In the genomic region with DNA sequence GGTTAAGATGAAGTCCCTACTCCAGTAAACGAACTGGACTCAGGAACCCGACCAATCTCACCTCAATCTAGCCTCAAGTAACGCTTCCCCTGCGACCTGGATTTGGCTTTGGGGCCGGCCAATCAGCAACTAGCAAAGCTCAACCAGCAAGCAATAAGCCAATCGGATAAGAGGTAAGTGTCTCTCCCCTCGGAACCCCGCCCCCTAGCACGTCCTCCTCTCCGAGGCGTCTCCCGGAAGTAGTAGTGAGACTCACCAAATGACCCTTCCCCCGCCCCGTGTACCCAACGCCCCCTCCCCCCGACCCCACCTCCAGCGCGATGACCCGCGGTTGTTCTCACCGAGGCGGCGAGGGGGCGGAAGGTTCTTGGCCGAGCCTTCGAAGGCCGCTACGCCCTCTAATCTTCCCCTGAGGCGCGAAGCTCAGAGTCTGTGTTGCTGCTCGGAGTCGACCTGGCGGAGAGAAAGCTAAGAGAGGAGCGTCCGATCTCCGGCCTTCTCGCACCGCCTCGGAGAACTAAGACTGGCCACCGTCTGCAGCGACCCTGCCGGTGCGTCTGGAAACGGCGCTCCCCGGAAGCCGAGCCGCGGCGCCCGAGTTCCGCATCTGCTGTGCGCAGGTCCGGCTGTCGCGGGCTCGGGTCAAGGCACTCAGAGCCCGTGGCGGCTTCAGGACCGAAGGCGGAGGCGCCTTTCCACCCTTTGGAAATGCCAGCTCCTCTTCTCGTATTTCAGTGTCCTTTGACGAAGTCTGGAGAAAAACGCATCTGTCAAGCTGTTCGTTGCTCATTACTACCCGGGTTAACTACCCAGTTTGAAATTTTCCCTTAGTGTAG, we compare ENCODE assay signal across 7 mouse cellular contexts. TPM values are rescaled to one million over a fixed set of nuclear protein-coding genes. Genes with fewer than 3 reads are reported as not detected.
DNase-seq lines count a peak whose midpoint lies in the region; ATAC-seq and TF ChIP-seq lines count a peak whose summit lies in the region.

Gene Rnf6 (minus strand): TSS at position 677 of the 836 bp plus-strand sequence.

- intact Hi-C loops in left cerebral cortex, postnatal 4 days (cut with DNase I) = no loop called here

- TF ChIP-seq CTCF in intestine, postnatal 0 days (IDR thresholded peaks at IDR 0.05; ENCODE audit: low read depth) = peak; percentile 61
- no peak for TF ChIP-seq CTCF in small intestine, adult 2 months (IDR thresholded peaks at IDR 0.05; ENCODE audit: extremely low read depth, insufficient read length, insufficient replicate concordance, low read depth, low read length)

- no peaks in the 10 kb centered on the region for H3K27me3 ChIP-seq in embryonic facial prominence, embryonic 10.5 days (replicated peaks; ENCODE audit: low read depth, poor library complexity, severe bottlenecking)
- H3K27me3 ChIP-seq in intestine, postnatal 0 days (replicated peaks; ENCODE audit: control insufficient read depth, insufficient read depth, low read length) = no peaks in the 10 kb centered on the region
- H3K27me3 ChIP-seq in midbrain, embryonic 12.5 days = no peaks in the 10 kb centered on the region
- no peaks in the 10 kb centered on the region for H3K27me3 ChIP-seq in small intestine, adult 2 months (ENCODE audit: control insufficient read depth, insufficient read depth, low read length)

- peak; percentile 99 for ATAC-seq in intestine, postnatal 0 days
- ATAC-seq in midbrain, embryonic 12.5 days (ENCODE audit: low FRiP score, low read depth) = peak; percentile 100

- peak within 1 kb of the TSS; percentile 66 for H3K4me2 ChIP-seq in intestine, postnatal 0 days (replicated peaks; ENCODE audit: low read depth)
- H3K4me2 ChIP-seq in midbrain, embryonic 12.5 days (replicated peaks) = peak within 1 kb of the TSS; percentile 64

- H3K9ac ChIP-seq in intestine, postnatal 0 days (ENCODE audit: low read depth, low read length) = peak within 1 kb of the TSS; percentile 85
- peak within 1 kb of the TSS; percentile 73 for H3K9ac ChIP-seq in midbrain, embryonic 12.5 days (replicated peaks)

- peaks cover 35% of the 10 kb centered on the region for H3K36me3 ChIP-seq in embryonic facial prominence, embryonic 10.5 days (replicated peaks)
- H3K36me3 ChIP-seq in intestine, postnatal 0 days (ENCODE audit: control insufficient read depth, insufficient read depth) = peaks cover 14% of the 10 kb centered on the region
- H3K36me3 ChIP-seq in midbrain, embryonic 12.5 days = peaks cover 28% of the 10 kb centered on the region
- H3K36me3 ChIP-seq in small intestine, adult 2 months (ENCODE audit: control insufficient read depth, insufficient read depth, low read length) = peaks cover 19% of the 10 kb centered on the region

- peak within 1 kb of the TSS; percentile 97 for H3K27ac ChIP-seq in embryonic facial prominence, embryonic 10.5 days (replicated peaks)
- peak within 1 kb of the TSS; percentile 99 for H3K27ac ChIP-seq in intestine, postnatal 0 days (ENCODE audit: low read depth, low read length)
- peak within 1 kb of the TSS; percentile 96 for H3K27ac ChIP-seq in midbrain, embryonic 12.5 days (replicated peaks)
- H3K27ac ChIP-seq in small intestine, adult 2 months (ENCODE audit: insufficient read depth, low read depth, low read length) = peak within 1 kb of the TSS; percentile 98

- peaks cover 11% of the 10 kb centered on the region for H3K4me1 ChIP-seq in embryonic facial prominence, embryonic 10.5 days
- H3K4me1 ChIP-seq in intestine, postnatal 0 days (replicated peaks; ENCODE audit: control insufficient read depth, insufficient read depth, low read length) = no peaks in the 10 kb centered on the region
- H3K4me1 ChIP-seq in midbrain, embryonic 12.5 days = peaks cover 6% of the 10 kb centered on the region
- peaks cover 3% of the 10 kb centered on the region; the same call in 1 of the 2 replicates for H3K4me1 ChIP-seq in small intestine, adult 2 months (ENCODE audit: control insufficient read depth, insufficient read depth, insufficient read length, low read length)

- no peaks in the 10 kb centered on the region for H3K9me3 ChIP-seq in embryonic facial prominence, embryonic 10.5 days
- H3K9me3 ChIP-seq in intestine, postnatal 0 days (ENCODE audit: control insufficient read depth) = no peaks in the 10 kb centered on the region
- H3K9me3 ChIP-seq in midbrain, embryonic 12.5 days = no peaks in the 10 kb centered on the region

- under 1% methylated on average over 67 of the region's 67 CpGs for WGBS in embryonic facial prominence, embryonic 10.5 days
- WGBS in intestine, postnatal 0 days = under 1% methylated on average over 67 of the region's 67 CpGs
- WGBS in midbrain, embryonic 12.5 days = under 1% methylated on average over 67 of the region's 67 CpGs
- WGBS in small intestine, adult 2 months = under 1% methylated on average over 63 of the region's 67 CpGs

- H3K4me3 ChIP-seq in embryonic facial prominence, embryonic 10.5 days = peak within 1 kb of the TSS; percentile 78
- peak within 1 kb of the TSS; percentile 79 for H3K4me3 ChIP-seq in intestine, postnatal 0 days (ENCODE audit: low read depth, low read length)
- H3K4me3 ChIP-seq in midbrain, embryonic 12.5 days = peak within 1 kb of the TSS; percentile 70
- H3K4me3 ChIP-seq in small intestine, adult 2 months (ENCODE audit: low read depth, low read length) = peak within 1 kb of the TSS; percentile 72

- TF ChIP-seq POLR2A in small intestine, adult 2 months (IDR thresholded peaks at IDR 0.05; ENCODE audit: low read depth, low read length) = peak; percentile 62

- peak; percentile 95 for DNase-seq in adrenal gland, postnatal 10 days
- peak; percentile 96 for DNase-seq in embryonic facial prominence, embryonic 10.5 days (ENCODE audit: low spot score)
- DNase-seq in gonadal fat pad, adult 2 months (ENCODE audit: low read depth) = peak; percentile 85
- peak; percentile 98 for DNase-seq in left cerebral cortex, postnatal 4 days

RNA-seq across cellular contexts. Expression of gene Rnf6, which starts in this region (rescaled TPM):
- total RNA-seq in adrenal gland, postnatal 10 days (2021) = 10 to 100 TPM; 48.6 to 49.4 TPM
- 28.7 and 30.7 TPM in 2 replicates for polyA plus RNA-seq in embryonic facial prominence, embryonic 10.5 days (2016; fragmentation: Nextera tagmentation; extraction: Ambion mirVana)
- 26.6 and 27.5 TPM in 2 replicates for polyA plus RNA-seq in gonadal fat pad, adult 2 months (2012; rRNA removed)
- 34.6 and 38.6 TPM in 2 replicates for polyA plus RNA-seq in intestine, postnatal 0 days (2015; fragmentation: Nextera tagmentation; extraction: Ambion mirVana)
- total RNA-seq in left cerebral cortex, postnatal 4 days (2021) = 10 to 100 TPM; 22.8 to 24.1 TPM
- 25.5 and 28.6 TPM in 2 replicates for polyA plus RNA-seq in midbrain, embryonic 12.5 days (2016; fragmentation: Nextera tagmentation; extraction: Ambion mirVana)
- polyA plus RNA-seq in small intestine, adult 2 months (2012; rRNA removed) = 6.1 and 12.9 TPM in 2 replicates

Comparison
In these comparisons a context has a peak if more than half of its experiments do, and no peak if none do; other contexts are left out.
1. Peak in every context shown above with its lines: DNase-seq, ATAC-seq, H3K4me3 ChIP-seq and H3K27ac ChIP-seq.